Mouse (Mus musculus): Measurements from ENCODE around the gene Ptk7. TPM values are rescaled to one million over a fixed set of nuclear protein-coding genes. Genes with fewer than 3 reads are reported as not detected.

The Ptk7 gene
- total RNA-seq (2022): 1 to 10 TPM; 1.8 to 3.5 (median 2.1) TPM

DNA sequence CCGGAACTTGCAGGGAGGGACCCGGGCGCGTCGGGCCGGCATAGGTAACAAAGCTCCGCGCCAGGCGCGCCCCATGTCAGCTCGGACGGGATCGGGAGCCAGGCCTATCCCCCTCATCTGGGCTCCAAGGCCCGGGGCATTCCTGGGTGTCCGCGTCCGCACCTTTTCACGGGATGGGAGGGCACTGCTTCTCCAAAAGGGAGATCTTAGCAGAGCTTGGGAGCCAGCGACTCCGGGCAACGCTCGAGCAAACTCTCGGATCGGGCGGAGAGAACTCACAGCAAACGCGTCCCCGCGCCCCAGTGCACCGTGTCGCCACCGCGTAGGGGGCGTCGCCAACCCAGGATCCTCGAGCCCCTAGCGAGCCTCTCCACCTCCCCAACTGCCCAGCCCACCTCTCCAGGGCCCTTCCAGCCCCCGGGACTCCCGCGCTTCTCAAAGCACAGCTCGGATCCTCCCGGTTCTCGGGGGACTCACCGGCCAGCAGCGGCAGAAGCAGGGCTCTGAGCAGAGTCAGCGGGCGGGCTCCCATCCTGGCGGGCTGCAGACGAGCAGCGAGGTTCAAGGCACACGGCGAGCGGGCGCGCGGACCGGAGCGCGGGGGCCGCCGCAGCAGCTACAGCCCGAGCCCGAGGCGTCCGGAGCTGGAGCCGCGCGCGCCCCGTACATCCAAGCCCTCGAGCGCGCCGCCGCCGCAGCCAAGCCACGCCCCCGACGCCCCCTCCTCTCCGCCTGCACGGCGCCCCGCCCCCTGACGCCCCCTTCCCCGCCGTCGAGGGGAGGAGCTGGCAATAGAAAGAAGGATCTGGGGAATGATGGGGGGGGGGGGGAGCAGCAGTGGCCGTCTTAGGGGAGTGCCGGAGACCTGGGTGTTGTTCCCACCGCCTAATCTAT is at the start of gene Ptk7:
Ptk7 (minus strand) TSS at position 714 of the 894 bp plus-strand sequence.
- DNase-seq (ENCODE audit: low spot score): no peak

GRCm38 (mm10) chr17:46678911-46679310 is 49.6 kb upstream of the Ptk7 start:
- DNase-seq (ENCODE audit: low spot score): peak; percentile 34

- DNase-seq (ENCODE audit: low spot score): no peak
Measured at GRCm38 (mm10) chr17:46678416-46678815, 49.1 kb upstream of the Ptk7 start, which contains the start of gene Mea1. Mea1 (plus strand) TSS chr17:46678793.

GRCm38 (mm10) chr17:46674530-46675283 is 45.4 kb upstream of the Ptk7 start:
- no peak for DNase-seq (ENCODE audit: low spot score)

DNA sequence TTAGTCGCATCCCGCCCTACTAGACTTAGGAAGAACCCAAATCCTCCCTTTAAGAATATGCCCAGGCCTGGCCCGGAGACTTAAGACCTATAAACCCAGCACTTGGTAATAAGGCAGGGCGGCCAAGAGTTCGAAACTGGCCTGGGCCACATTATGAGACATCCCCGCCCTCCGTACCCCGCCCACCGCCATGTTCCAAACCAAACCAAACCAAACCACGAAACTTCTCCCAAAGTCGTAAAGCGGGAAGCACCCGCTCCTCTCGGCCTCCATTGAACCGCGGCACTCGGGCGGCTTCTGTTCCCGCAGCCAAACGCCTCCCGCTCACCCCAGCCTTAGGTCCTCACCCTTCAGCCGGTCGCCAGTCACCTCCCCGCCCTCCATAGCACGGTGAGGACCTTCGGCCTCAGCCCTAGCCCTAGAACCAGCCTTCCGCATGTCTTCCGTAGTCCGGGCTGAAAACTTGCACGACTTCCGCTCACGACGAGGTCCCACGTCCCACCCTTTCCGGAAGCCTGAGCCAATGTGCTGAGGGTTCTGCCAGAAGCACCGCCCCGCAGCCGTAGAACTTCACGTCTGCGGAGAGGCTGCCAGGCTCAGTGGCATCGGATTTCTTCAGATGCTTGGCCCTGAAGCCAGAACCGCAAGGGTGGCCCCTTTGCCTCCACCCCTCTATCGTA is 44.7 kb upstream of the Ptk7 start, which contains the start of gene Rrp36:
Rrp36 (minus strand) TSS at position 503 of the 680 bp plus-strand sequence.
- peak; percentile 94 for DNase-seq (ENCODE audit: low spot score)

DNA sequence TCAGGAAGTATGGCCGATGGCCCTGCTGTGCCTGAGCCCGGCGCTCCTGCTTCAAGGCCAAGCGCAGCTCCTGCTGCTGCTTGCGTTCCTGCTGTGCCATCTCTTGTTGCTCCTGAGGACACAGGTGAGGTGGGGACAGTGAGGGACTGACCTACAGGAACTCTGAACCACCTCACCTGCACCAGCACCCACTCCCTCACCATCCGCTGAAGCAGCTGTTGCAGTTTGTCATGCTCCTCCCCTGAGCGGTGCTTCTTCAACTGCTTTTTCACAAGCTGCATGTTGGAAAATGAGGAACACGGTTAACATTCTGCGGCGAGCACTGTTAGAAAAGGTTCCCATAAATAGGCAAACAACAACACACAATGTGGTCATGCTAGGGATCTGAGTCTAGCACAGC is 40.6 kb upstream of the Ptk7 start:
- no peak for DNase-seq (ENCODE audit: low spot score)

GRCm38 (mm10) chr17:46667712-46668111 is 38.4 kb upstream of the Ptk7 start:
- peak; percentile 37 for DNase-seq (ENCODE audit: low spot score)

- peak; percentile 44 for DNase-seq (ENCODE audit: low spot score)
Measured at GRCm38 (mm10) chr17:46662730-46663129, 33.4 kb upstream of the Ptk7 start.

DNA sequence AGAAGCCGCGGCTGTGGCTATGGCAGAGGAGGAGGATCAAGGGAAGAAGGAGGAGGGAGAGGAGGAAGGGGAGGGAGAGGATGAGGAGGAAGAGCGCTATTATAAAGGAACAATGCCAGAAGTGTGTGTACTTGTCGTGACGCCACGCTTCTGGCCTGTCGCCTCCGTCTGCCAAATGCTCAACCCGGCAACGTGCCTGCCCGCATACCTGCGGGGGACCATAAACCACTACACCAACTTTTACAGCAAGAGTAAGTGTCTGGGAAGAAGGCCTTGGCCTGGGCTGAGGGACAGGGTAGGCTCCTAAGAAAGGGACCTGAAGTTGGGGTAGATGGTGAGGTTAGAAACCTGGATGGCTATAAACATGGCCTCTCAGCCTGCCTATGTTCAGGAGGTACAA is 32.7 kb upstream of the Ptk7 start:
- no peak for DNase-seq (ENCODE audit: low spot score)

DNA sequence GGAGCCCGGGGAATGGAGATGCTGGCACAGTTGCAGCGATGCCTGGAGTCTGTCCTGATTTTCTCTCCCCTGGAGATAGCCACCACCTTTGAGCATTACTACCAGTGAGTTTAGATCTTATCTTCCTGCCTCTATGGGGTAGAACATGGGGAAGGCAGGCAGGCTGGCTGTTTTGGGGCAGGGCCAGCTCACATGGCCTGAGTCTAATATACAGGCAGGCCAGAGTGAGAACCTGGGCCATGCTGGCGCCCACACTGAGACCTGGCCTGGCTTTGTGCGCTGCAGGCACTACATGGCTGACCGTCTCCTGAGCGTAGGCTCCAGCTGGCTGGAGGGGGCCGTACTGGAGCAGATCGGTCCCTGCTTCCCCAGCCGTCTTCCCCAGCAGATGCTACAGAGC is 32.0 kb upstream of the Ptk7 start:
- DNase-seq (ENCODE audit: low spot score): no peak

DNA sequence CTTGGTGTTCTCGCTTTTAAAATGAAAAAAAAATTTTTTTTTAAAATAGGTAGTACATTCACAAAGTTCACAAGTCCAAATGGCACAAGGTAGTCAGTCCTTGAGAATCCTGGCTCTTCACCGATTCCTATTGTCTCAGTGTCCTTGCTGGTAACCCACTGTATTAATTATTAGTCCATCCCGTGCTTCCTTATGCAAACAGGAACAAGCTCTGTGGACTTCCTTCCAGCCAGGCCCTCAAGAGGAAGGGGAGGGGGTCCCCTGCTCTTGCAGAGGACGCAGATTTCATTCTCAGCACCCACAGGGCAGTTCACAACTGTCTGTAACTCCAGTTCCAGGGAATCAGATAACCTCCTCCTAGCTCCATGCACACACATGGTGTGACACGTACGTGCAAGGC is 26.8 kb upstream of the Ptk7 start:
- DNase-seq (ENCODE audit: low spot score): no peak

DNA sequence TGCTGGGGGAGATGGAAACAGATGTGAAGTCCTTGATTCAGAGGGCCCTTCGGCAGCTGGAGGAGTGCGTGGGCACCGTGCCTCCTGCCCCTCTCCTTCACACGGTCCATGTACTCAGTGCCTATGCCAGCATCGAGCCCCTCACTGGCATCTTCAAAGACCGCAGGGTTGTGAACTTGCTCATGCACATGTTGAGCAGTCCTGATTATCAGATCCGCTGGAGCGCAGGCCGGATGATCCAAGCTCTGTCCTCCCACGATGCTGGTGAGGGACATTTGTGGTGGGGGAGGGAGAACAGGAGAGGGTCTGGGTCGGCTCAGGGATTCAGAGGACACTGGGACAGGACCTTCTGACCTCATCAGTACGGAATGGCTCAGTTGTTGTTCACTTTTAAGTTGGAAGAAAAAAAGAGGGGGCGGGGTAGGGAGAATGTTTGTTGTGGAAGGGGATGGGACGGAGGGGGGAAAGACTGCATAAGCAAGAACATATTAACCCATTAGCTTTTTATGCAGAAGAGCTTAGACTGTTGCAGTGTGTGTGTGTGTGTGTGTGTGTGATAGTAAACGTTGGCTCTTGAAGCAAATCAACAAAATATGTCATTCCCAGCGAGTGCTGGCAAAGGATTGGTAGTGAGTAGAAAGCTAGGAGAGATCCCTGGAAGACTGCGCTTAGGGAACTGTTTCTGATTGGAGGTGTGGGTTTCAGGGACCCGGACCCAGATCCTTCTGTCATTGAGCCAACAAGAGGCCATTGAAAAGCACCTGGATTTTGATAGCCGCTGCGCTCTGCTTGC is 22.6 kb upstream of the Ptk7 start:
- no peak for DNase-seq (ENCODE audit: low spot score)

DNA sequence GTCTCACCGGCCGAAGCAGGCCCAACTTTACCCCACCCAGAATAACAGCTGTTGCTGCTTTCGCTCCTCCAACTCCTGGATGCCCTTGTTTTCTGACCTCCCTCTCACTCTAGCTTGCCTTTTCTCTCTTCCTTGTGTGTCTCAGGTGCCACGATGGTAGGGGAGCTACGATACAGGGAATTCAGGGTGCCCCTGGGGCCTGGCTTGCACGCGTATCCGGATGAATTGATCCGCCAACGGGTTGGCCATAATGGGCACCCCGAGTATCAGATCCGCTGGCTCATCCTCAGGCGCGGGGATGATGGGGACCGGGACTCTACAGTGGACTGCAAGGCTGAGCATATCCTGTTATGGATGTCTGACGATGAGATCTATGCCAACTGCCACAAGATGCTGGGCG is 22.0 kb upstream of the Ptk7 start:
- DNase-seq (ENCODE audit: low spot score): no peak

- peak; percentile 88 for DNase-seq (ENCODE audit: low spot score)
Measured at GRCm38 (mm10) chr17:46650232-46651031, 21.1 kb upstream of the Ptk7 start, which contains the start of gene Cul7. Cul7 (plus strand) TSS chr17:46650337.

- no peak for DNase-seq (ENCODE audit: low spot score)
Measured at GRCm38 (mm10) chr17:46649811-46650210, 20.5 kb upstream of the Ptk7 start.

DNA sequence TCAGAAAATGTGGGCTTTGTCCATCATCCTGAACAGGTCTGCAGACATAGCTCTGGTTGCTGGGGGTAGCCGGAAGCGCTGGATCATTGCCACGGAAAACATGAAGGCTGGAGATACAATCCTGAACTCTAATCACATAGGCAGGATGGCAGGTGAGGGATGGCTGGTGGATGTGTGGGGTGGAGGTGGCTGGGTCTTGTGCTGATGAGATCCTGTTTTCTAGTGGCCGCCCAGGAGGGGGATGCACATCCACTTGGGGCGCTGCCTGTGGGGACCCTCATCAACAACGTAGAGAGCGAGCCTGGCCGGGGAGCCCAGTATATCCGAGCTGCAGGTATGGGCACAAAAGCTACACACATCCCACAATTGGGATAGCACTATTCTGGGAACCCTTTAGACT is 19.1 kb upstream of the Ptk7 start:
- no peak for DNase-seq (ENCODE audit: low spot score)

DNA sequence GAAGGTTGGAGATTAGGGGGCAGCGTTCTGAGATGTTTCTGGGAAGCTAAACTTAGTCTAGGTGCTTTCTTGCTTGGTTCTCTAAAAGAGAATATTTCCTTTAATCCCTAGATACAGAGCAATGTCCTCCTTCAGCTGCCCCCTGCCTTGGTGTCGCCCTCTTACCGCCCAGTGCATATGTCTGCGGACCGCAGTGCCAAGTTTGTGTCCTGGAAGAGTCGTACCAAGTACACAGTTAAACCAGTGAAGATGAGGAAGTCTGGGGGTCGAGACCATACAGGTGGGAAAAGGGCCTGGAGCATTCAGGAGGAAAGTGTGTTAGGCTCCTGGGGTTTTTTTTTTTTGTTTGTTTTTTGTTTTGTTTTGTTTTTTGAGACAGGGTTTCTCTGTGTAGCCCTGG is 18.0 kb upstream of the Ptk7 start:
- DNase-seq (ENCODE audit: low spot score): no peak

DNA sequence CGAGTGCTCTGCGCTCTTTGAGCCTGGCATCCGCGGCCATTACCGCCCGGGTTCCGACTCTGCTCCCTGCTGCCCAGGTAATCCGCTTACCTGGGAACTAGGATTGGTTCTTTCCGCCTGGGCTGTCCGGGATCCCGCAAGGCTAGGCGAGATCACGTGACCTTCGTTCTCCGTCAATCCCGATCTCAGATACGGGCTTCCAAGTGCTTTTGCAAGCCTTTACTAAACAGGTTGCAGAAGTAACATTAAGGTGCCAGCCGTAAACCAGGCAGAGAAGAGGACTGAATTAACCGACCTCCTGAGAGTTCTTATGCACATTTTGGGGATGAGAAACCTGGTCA is 17.0 kb upstream of the Ptk7 start:
- DNase-seq (ENCODE audit: low spot score): no peak

DNA sequence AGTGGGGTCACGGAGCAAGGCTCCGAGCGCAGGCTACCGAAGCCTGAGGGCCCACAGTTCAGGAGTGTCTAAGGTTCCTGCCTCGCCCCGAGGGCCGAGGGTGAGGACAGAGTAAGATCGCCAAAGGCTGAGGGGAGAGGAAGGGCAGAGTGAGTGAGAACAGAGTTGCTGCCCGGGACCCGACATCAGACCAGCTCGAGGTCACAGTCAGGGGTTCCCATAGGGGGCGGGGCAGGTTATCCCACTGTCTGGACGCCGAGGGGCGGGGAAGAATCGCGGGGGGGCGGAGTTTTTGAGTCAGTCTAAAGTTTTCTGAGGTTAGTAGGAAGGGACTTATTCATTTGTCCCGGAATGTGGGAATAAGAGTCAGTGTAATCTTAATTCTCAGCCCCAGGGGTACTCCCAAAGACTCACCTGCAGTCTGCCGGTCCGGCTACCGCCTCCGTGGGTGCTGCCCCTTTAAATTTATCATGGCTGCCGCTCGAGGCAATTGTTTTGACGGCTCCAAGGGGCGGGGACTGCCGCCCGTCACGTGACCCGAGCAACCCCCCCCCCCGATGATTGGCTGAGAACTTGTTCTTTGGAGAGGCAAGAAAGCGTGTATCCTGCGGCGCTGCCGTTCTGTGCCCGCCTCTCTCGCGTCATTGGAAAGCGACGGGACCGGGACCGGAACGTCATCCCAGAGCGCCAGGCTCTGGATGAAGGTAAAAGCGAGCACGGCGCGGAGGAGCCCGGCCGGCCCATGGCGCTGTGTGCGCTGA is 16.4 kb upstream of the Ptk7 start, which contains the start of the genes Klc4 and Mrpl2:
Klc4 (minus strand) TSS at position 462 of the 761 bp plus-strand sequence.
Mrpl2 (plus strand) TSS at position 669 of the 761 bp plus-strand sequence.
- DNase-seq (ENCODE audit: low spot score): peak; percentile 98
